Mouse (Mus musculus): Measurements from ENCODE around the gene Plcl2. TPM values are rescaled to one million over a fixed set of nuclear protein-coding genes. Genes with fewer than 3 reads are reported as not detected.

Gene Plcl2
- polyA plus RNA-seq, 1 experiment = 2.9 TPM

DNA sequence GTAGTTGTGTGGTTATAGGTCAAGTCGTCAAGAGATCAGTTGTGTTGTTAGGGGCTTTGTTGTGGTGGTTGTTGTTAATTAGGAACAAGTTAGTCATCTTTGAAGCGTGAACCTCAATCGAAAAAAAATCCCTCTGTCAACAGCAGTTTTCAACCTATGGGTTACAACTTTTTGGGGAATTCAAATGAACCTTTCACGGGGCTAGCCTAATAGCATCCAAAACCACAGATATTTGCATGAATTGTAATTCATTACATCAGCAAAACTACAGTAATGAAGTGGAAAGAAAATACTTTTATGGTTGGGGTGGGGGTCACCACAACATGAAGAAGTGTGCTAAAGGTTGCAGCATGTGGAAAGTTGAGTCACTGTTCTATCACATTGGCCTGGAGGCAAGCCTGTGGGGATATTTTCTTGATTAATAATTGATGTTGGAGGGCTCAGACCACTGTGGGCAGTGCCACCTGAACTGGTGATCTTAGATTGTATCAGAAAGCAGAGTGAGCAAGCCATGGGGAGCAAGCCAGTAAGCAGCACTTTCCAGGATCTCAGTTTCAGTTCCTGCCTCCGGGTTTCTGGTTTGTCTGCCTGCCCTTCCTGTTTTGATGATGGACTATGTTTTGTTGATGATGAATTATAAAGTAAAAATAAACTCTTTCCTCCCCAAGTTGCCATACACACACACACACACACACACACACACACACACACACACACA lies 61.6 kb downstream of the Plcl2 start:
- no peak overlapping the region for H3K4me3 ChIP-seq (ENCODE audit: low read depth, low read length)
- H3K4me1 ChIP-seq (ENCODE audit: control insufficient read depth, insufficient read depth, low read length) = no peaks in the 10 kb centered on the region
- no peaks in the 10 kb centered on the region for H3K9me3 ChIP-seq (replicated peaks; ENCODE audit: control insufficient read depth, insufficient read depth, low read length, poor library complexity, severe bottlenecking)
- TF ChIP-seq EP300 (IDR thresholded peaks at IDR 0.05; ENCODE audit: insufficient read depth, low read depth, low read length) (no peak), POLR2A (IDR thresholded peaks at IDR 0.05; ENCODE audit: insufficient read depth, low read length) (no peak), CTCF (IDR thresholded peaks at IDR 0.05; ENCODE audit: low read depth, low read length) (no peak)
- H3K9ac ChIP-seq (ENCODE audit: low read depth, poor library complexity, severe bottlenecking) = no peak overlapping the region
- no peaks in the 10 kb centered on the region for H3K27me3 ChIP-seq (ENCODE audit: control insufficient read depth, insufficient read depth, low read length, poor library complexity, severe bottlenecking)
- H3K36me3 ChIP-seq (ENCODE audit: control insufficient read depth, insufficient read depth, low read length, poor library complexity, severe bottlenecking) = no peaks in the 10 kb centered on the region
- H3K27ac ChIP-seq (ENCODE audit: insufficient read depth, low read length) = no peak overlapping the region

- Histone ChIP-seq H3K4me1 (ENCODE audit: control insufficient read depth, insufficient read depth, low read length) (no peaks in the 10 kb centered on the region), H3K27me3 (ENCODE audit: control insufficient read depth, insufficient read depth, low read length, poor library complexity, severe bottlenecking) (no peaks in the 10 kb centered on the region), H3K27ac (ENCODE audit: insufficient read depth, low read length) (no peak overlapping the region), H3K4me3 (ENCODE audit: low read depth, low read length) (no peak overlapping the region), H3K36me3 (ENCODE audit: control insufficient read depth, insufficient read depth, low read length, poor library complexity, severe bottlenecking) (no peaks in the 10 kb centered on the region), H3K9ac (ENCODE audit: low read depth, poor library complexity, severe bottlenecking) (no peak overlapping the region), H3K9me3 (replicated peaks; ENCODE audit: control insufficient read depth, insufficient read depth, low read length, poor library complexity, severe bottlenecking) (no peaks in the 10 kb centered on the region)
- TF ChIP-seq EP300 (IDR thresholded peaks at IDR 0.05; ENCODE audit: insufficient read depth, low read depth, low read length) (no peak), CTCF (IDR thresholded peaks at IDR 0.05; ENCODE audit: low read depth, low read length) (no peak), POLR2A (IDR thresholded peaks at IDR 0.05; ENCODE audit: insufficient read depth, low read length) (no peak)
Measured at GRCm38 (mm10) chr17:50574161-50574560, 65.0 kb downstream of the Plcl2 start.

- H3K4me1 ChIP-seq (ENCODE audit: control insufficient read depth, insufficient read depth, low read length) = no peaks in the 10 kb centered on the region
- H3K9ac ChIP-seq (ENCODE audit: low read depth, poor library complexity, severe bottlenecking) = no peak overlapping the region
- H3K27ac ChIP-seq (ENCODE audit: insufficient read depth, low read length) = no peak overlapping the region
- no peaks in the 10 kb centered on the region for H3K9me3 ChIP-seq (replicated peaks; ENCODE audit: control insufficient read depth, insufficient read depth, low read length, poor library complexity, severe bottlenecking)
- H3K27me3 ChIP-seq (ENCODE audit: control insufficient read depth, insufficient read depth, low read length, poor library complexity, severe bottlenecking) = no peaks in the 10 kb centered on the region
- no peak overlapping the region for H3K4me3 ChIP-seq (ENCODE audit: low read depth, low read length)
- TF ChIP-seq CTCF (IDR thresholded peaks at IDR 0.05; ENCODE audit: low read depth, low read length) = no peak
- TF ChIP-seq POLR2A (IDR thresholded peaks at IDR 0.05; ENCODE audit: insufficient read depth, low read length) = no peak
- no peak for TF ChIP-seq EP300 (IDR thresholded peaks at IDR 0.05; ENCODE audit: insufficient read depth, low read depth, low read length)
- H3K36me3 ChIP-seq (ENCODE audit: control insufficient read depth, insufficient read depth, low read length, poor library complexity, severe bottlenecking) = no peaks in the 10 kb centered on the region
Measured at GRCm38 (mm10) chr17:50580416-50580815, 71.2 kb downstream of the Plcl2 start.

GRCm38 (mm10) chr17:50586834-50587233 lies 77.6 kb downstream of the Plcl2 start:
- Histone ChIP-seq H3K36me3 (ENCODE audit: control insufficient read depth, insufficient read depth, low read length, poor library complexity, severe bottlenecking) (no peaks in the 10 kb centered on the region), H3K27ac (ENCODE audit: insufficient read depth, low read length) (no peak overlapping the region), H3K9me3 (replicated peaks; ENCODE audit: control insufficient read depth, insufficient read depth, low read length, poor library complexity, severe bottlenecking) (no peaks in the 10 kb centered on the region), H3K27me3 (ENCODE audit: control insufficient read depth, insufficient read depth, low read length, poor library complexity, severe bottlenecking) (no peaks in the 10 kb centered on the region), H3K9ac (ENCODE audit: low read depth, poor library complexity, severe bottlenecking) (no peak overlapping the region), H3K4me3 (ENCODE audit: low read depth, low read length) (no peak overlapping the region), H3K4me1 (ENCODE audit: control insufficient read depth, insufficient read depth, low read length) (no peaks in the 10 kb centered on the region)
- TF ChIP-seq CTCF (IDR thresholded peaks at IDR 0.05; ENCODE audit: low read depth, low read length) = no peak
- TF ChIP-seq POLR2A (IDR thresholded peaks at IDR 0.05; ENCODE audit: insufficient read depth, low read length) = no peak
- no peak for TF ChIP-seq EP300 (IDR thresholded peaks at IDR 0.05; ENCODE audit: insufficient read depth, low read depth, low read length)

DNA sequence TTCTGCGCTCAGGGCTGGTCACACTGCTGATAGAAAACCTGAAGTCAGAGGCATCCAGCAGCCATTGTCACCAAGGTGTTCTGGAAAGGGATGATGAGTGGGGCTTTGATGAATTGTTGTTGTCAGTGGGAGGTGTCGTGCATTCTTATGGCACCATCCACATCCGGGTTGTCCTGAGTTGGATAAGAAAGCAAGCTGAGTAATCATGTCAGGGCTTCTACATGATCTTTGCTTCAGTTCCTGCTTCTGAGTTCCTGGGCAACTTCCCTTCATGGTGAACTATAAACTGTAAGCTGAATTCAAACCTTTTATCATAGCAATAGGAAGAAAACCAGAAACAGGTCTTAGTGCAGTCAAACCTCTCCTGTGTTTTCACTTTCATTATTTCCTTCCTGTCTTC lies 78.7 kb downstream of the Plcl2 start:
- Histone ChIP-seq H3K9me3 (replicated peaks; ENCODE audit: control insufficient read depth, insufficient read depth, low read length, poor library complexity, severe bottlenecking) (no peaks in the 10 kb centered on the region), H3K4me1 (ENCODE audit: control insufficient read depth, insufficient read depth, low read length) (no peaks in the 10 kb centered on the region), H3K27me3 (ENCODE audit: control insufficient read depth, insufficient read depth, low read length, poor library complexity, severe bottlenecking) (no peaks in the 10 kb centered on the region), H3K9ac (ENCODE audit: low read depth, poor library complexity, severe bottlenecking) (no peak overlapping the region), H3K4me3 (ENCODE audit: low read depth, low read length) (no peak overlapping the region), H3K36me3 (ENCODE audit: control insufficient read depth, insufficient read depth, low read length, poor library complexity, severe bottlenecking) (no peaks in the 10 kb centered on the region), H3K27ac (ENCODE audit: insufficient read depth, low read length) (no peak overlapping the region)
- TF ChIP-seq POLR2A (IDR thresholded peaks at IDR 0.05; ENCODE audit: insufficient read depth, low read length) (no peak), EP300 (IDR thresholded peaks at IDR 0.05; ENCODE audit: insufficient read depth, low read depth, low read length) (no peak), CTCF (IDR thresholded peaks at IDR 0.05; ENCODE audit: low read depth, low read length) (no peak)

DNA sequence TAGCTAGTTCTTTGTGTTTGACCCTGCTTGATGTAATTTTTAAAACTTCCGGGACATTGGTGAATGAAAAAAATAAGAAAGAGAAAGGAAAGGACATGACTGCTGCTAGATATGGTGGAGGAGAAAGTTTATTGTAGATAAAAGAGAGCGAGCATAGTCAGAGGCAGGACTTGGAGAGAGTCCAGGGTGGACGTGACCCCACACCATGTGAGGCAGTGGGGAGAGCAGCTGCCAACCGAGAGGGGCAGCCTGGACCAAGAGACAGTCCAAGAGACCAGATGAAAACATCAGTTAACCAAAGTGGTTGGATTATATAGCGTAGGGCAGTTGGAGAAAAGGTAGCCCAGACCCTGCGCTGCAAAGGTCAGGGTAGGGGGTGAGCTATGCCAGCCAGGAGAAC lies 91.0 kb downstream of the Plcl2 start:
- H3K36me3 ChIP-seq (ENCODE audit: control insufficient read depth, insufficient read depth, low read length, poor library complexity, severe bottlenecking) = no peaks in the 10 kb centered on the region
- no peak overlapping the region for H3K9ac ChIP-seq (ENCODE audit: low read depth, poor library complexity, severe bottlenecking)
- no peak overlapping the region for H3K27ac ChIP-seq (ENCODE audit: insufficient read depth, low read length)
- no peak overlapping the region for H3K4me3 ChIP-seq (ENCODE audit: low read depth, low read length)
- TF ChIP-seq CTCF (IDR thresholded peaks at IDR 0.05; ENCODE audit: low read depth, low read length) (no peak), EP300 (IDR thresholded peaks at IDR 0.05; ENCODE audit: insufficient read depth, low read depth, low read length) (no peak), POLR2A (IDR thresholded peaks at IDR 0.05; ENCODE audit: insufficient read depth, low read length) (no peak)
- H3K4me1 ChIP-seq (ENCODE audit: control insufficient read depth, insufficient read depth, low read length) = no peaks in the 10 kb centered on the region
- no peaks in the 10 kb centered on the region for H3K27me3 ChIP-seq (ENCODE audit: control insufficient read depth, insufficient read depth, low read length, poor library complexity, severe bottlenecking)
- H3K9me3 ChIP-seq (replicated peaks; ENCODE audit: control insufficient read depth, insufficient read depth, low read length, poor library complexity, severe bottlenecking) = no peaks in the 10 kb centered on the region
